ENCODE assay signal across 9 mouse cellular contexts in the genomic region with DNA sequence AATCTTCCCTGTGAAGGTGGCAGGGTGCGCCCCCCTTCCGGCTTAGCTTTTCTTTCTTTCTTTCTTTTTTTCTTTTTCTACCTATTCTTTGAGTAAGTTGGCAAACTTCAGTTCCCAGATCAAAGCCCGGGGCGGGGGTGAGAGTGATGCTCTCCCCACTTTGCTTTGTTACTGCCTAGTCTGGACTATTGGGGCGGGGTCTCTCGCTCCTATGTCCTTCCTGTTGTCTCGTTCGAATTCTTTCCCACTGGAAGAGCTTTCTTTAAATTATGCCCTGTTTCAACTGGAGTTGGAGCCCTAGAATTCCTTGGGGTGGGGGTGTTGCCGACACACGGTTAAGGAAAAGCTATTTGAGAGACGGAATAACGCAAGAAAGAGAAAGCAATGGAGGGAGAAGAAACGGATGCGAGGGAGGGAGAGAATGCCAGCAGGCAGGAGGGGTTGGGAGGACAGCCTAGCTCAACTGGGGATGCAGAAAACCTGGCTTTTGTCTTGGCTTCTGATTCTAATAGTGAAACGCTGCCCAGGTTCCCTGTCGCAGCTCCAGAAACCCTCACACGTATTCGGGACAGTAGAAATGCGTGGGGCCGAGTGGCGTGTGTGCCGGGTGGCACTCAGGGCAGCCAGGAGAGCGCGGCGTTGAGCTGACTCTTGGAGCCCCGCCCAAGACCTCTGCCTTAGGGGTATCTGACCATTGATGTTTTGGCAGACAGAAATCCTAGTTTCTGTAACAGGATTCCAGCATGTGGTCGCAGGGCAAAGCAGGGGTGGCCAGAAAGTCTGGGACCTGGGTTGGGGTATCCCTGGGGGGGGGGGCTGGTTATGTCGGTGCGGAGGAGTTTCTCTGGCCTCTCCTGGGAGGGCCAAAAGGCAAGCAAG. TPM values are rescaled to one million over a fixed set of nuclear protein-coding genes. Genes with fewer than 3 reads are reported as not detected.
DNase-seq lines count a peak whose midpoint lies in the region; ATAC-seq and TF ChIP-seq lines count a peak whose summit lies in the region.
"Had no signal": no experiment of that assay in that cellular context is flagged by ENCODE, and none has a peak within 500 bp of the region (broad histone marks: within the 10 kb centered on the region; RNA-seq: fewer than 3 reads in every experiment).

No protein-coding gene starts in this region.

- peaks cover 71% of the 10 kb centered on the region for H3K27me3 ChIP-seq in embryonic facial prominence, embryonic 12.5 days
- peaks cover 16% of the 10 kb centered on the region for H3K27me3 ChIP-seq in hindbrain, embryonic 16.5 days (replicated peaks; ENCODE audit: control insufficient read depth, insufficient read depth, low read length)
- peaks cover 67% of the 10 kb centered on the region for H3K27me3 ChIP-seq in neural tube, embryonic 12.5 days (replicated peaks)
- H3K27me3 ChIP-seq in liver, embryonic 12.5 days (replicated peaks), result peaks cover 66% of the 10 kb centered on the region

- peak overlapping the region; percentile 76 for H3K27ac ChIP-seq in left cerebral cortex, adult 2 months
- H3K27ac ChIP-seq in embryonic facial prominence, embryonic 12.5 days, result no peak overlapping the region
- peak overlapping the region; percentile 83 for H3K27ac ChIP-seq in hindbrain, embryonic 16.5 days (ENCODE audit: low read depth, low read length)
- no peak overlapping the region for H3K27ac ChIP-seq in neural tube, embryonic 12.5 days
- H3K27ac ChIP-seq in liver, embryonic 12.5 days, result no peak overlapping the region

- intact Hi-C loops in left cerebral cortex, adult 2 months (cut with DNase I), result loop anchor here (5.0 to 10.0 kb wide), 5 partner anchors 264 to 1632 kb away; no protein-coding TSS in a partner anchor

- TF ChIP-seq CTCF in left cerebral cortex, adult 2 months (IDR thresholded peaks at IDR 0.05), result no peak

- H3K9ac ChIP-seq in embryonic facial prominence, embryonic 12.5 days, result no peak overlapping the region
- H3K9ac ChIP-seq in hindbrain, embryonic 16.5 days (ENCODE audit: low read depth, low read length), result peak overlapping the region; percentile 67
- peak overlapping the region; percentile 44 for H3K9ac ChIP-seq in neural tube, embryonic 12.5 days
- H3K9ac ChIP-seq in liver, embryonic 12.5 days, result no peak overlapping the region

- H3K4me2 ChIP-seq in embryonic facial prominence, embryonic 12.5 days (replicated peaks), result peak overlapping the region; percentile 53
- peak overlapping the region; percentile 70 for H3K4me2 ChIP-seq in hindbrain, embryonic 16.5 days (ENCODE audit: low read length)
- H3K4me2 ChIP-seq in neural tube, embryonic 12.5 days (replicated peaks), result peak overlapping the region; percentile 65
- H3K4me2 ChIP-seq in liver, embryonic 12.5 days, result no peak overlapping the region
- H3K4me2 ChIP-seq: liver, embryonic 11.5 days had no signal

- H3K4me1 ChIP-seq in embryonic facial prominence, embryonic 12.5 days, result peaks cover 25% of the 10 kb centered on the region
- H3K4me1 ChIP-seq in hindbrain, embryonic 16.5 days (ENCODE audit: control insufficient read depth, insufficient read depth, low read depth, low read length), result peaks cover 12% of the 10 kb centered on the region
- H3K4me1 ChIP-seq in neural tube, embryonic 12.5 days, result peaks cover 21% of the 10 kb centered on the region
- H3K4me1 ChIP-seq in liver, embryonic 12.5 days, result no peaks in the 10 kb centered on the region

- no peaks in the 10 kb centered on the region for H3K9me3 ChIP-seq in embryonic facial prominence, embryonic 12.5 days
- no peaks in the 10 kb centered on the region for H3K9me3 ChIP-seq in hindbrain, embryonic 16.5 days (ENCODE audit: control insufficient read depth, low read length)
- no peaks in the 10 kb centered on the region for H3K9me3 ChIP-seq in neural tube, embryonic 12.5 days
- no peaks in the 10 kb centered on the region for H3K9me3 ChIP-seq in liver, embryonic 12.5 days (replicated peaks)

- peak in 1 of 2 experiments; percentile 22 for DNase-seq in left cerebral cortex, adult 2 months (ENCODE audit: extremely low spot score in 1 of 2, low spot score in 2 of 2)
- no peak for DNase-seq in left cerebral cortex, adult 8-10 months (ENCODE audit: low spot score in 2 of 2)

- WGBS in embryonic facial prominence, embryonic 12.5 days, result under 1% methylated on average over 29 of the region's 29 CpGs
- WGBS in hindbrain, embryonic 16.5 days, result 2% methylated on average over 29 of the region's 29 CpGs
- under 1% methylated on average over 29 of the region's 29 CpGs for WGBS in neural tube, embryonic 12.5 days
- WGBS in liver, embryonic 12.5 days (ENCODE audit: insufficient replicate concordance), result 3% methylated on average over 29 of the region's 29 CpGs

- no peaks in the 10 kb centered on the region for H3K36me3 ChIP-seq in embryonic facial prominence, embryonic 12.5 days
- no peaks in the 10 kb centered on the region for H3K36me3 ChIP-seq in hindbrain, embryonic 16.5 days (ENCODE audit: control insufficient read depth, insufficient read depth, low read length)
- H3K36me3 ChIP-seq in neural tube, embryonic 12.5 days, result no peaks in the 10 kb centered on the region
- H3K36me3 ChIP-seq in liver, embryonic 12.5 days, result no peaks in the 10 kb centered on the region

- H3K4me3 ChIP-seq in left cerebral cortex, adult 2 months, result peak overlapping the region; percentile 47
- H3K4me3 ChIP-seq in embryonic facial prominence, embryonic 12.5 days, result peak overlapping the region; percentile 25
- H3K4me3 ChIP-seq in hindbrain, embryonic 16.5 days (ENCODE audit: low read length), result peak overlapping the region; percentile 52
- H3K4me3 ChIP-seq in neural tube, embryonic 12.5 days, result peak overlapping the region; percentile 32
- H3K4me3 ChIP-seq in liver, embryonic 12.5 days, result no peak overlapping the region

- no peak for ATAC-seq in embryonic facial prominence, embryonic 12.5 days (ENCODE audit: insufficient number of reproducible peaks, insufficient read depth, low FRiP score, low TSS enrichment)
- ATAC-seq in hindbrain, embryonic 16.5 days, result peak; percentile 41; the same call in 1 of the 2 replicates
- 0 out of 2 replicates have a peak, but pooled peaks have one; percentile 33 for ATAC-seq in neural tube, embryonic 12.5 days (ENCODE audit: low FRiP score, low read depth)
- no peak for ATAC-seq in liver, embryonic 12.5 days
- no peak for ATAC-seq in inflammation-experienced regulatory T-cells, adult 6 months
- no peak for ATAC-seq in erythroblast, adult 5-6 weeks (replicated peaks; ENCODE audit: low FRiP score, poor library complexity, severe bottlenecking)

RNA-seq across cellular contexts. Expression of a gene that starts 1.8 kb away (rescaled TPM):
- total RNA-seq in left cerebral cortex, adult 2 months (2021), result 10 to 100 TPM; 38.6 to 48.9 TPM
- 10 to 100 TPM; 16.3 to 30.3 (median 27.4) TPM for total RNA-seq in left cerebral cortex, adult 8-10 months (2022)
- polyA plus RNA-seq in embryonic facial prominence, embryonic 12.5 days (2016; fragmentation: Nextera tagmentation; extraction: Ambion mirVana), result 3.3 TPM in 2 replicates
- 28.8 and 29.6 TPM in 2 replicates for polyA plus RNA-seq in hindbrain, embryonic 16.5 days (2015; fragmentation: Nextera tagmentation; extraction: Ambion mirVana)
- polyA plus RNA-seq in neural tube, embryonic 12.5 days (2016; fragmentation: Nextera tagmentation; extraction: Ambion mirVana), result 19.0 and 23.3 TPM in 2 replicates
- not detected in 2 replicates for polyA plus RNA-seq in liver, embryonic 12.5 days (2016; fragmentation: Nextera tagmentation; extraction: Ambion mirVana)
- polyA plus RNA-seq in inflammation-experienced regulatory T-cells, adult 6 months (2017; shearing (Covaris generic)), result not detected
- total RNA-seq in erythroblast, adult 5-6 weeks (2015; ENCODE audit: low replicate concordance), result not detected in 2 replicates
- not detected in 2 replicates for total RNA-seq in erythroblast, adult 5-6 weeks (2017; ENCODE audit: low replicate concordance)

Comparison
In these comparisons a context has a peak if more than half of its experiments do, and no peak if none do; other contexts are left out.
1. H3K27ac ChIP-seq: peak in left cerebral cortex, adult 2 months (single experiment) and hindbrain, embryonic 16.5 days (single experiment); none in embryonic facial prominence, embryonic 12.5 days (single experiment), neural tube, embryonic 12.5 days (single experiment) and liver, embryonic 12.5 days (single experiment).
2. ATAC-seq: peak in hindbrain, embryonic 16.5 days (single experiment) and neural tube, embryonic 12.5 days (single experiment); none in embryonic facial prominence, embryonic 12.5 days (single experiment), liver, embryonic 12.5 days (single experiment), inflammation-experienced regulatory T-cells, adult 6 months (single experiment) and erythroblast, adult 5-6 weeks (single experiment).
3. H3K9ac ChIP-seq: peak in hindbrain, embryonic 16.5 days (single experiment) and neural tube, embryonic 12.5 days (single experiment); none in embryonic facial prominence, embryonic 12.5 days (single experiment) and liver, embryonic 12.5 days (single experiment).